Mouse (Mus musculus): ENCODE data around the gene 4931422A03Rik. TPM values are rescaled to one million over a fixed set of nuclear protein-coding genes. Genes with fewer than 3 reads are reported as not detected.

The 4931422A03Rik gene
- polyA plus RNA-seq, 2 experiments: 2.3 TPM; not detected in 1

GRCm38 (mm10) chr2:103977716-103978115 lies 50.4 kb downstream of the 4931422A03Rik start:
- 37% methylated on average over 9 of the region's 9 CpGs for WGBS
- no peak overlapping the region for H3K27ac ChIP-seq (replicated peaks; ENCODE audit: low read depth, low read length)
- DNase-seq (ENCODE audit: low spot score) (no peak), ATAC-seq (ENCODE audit: low FRiP score, low read depth) (no peak)
- H3K9me3 ChIP-seq (ENCODE audit: control insufficient read depth, low read length): no peaks in the 10 kb centered on the region
- H3K27me3 ChIP-seq (ENCODE audit: control insufficient read depth, insufficient read depth, low read length): no peaks in the 10 kb centered on the region
- H3K9ac ChIP-seq (ENCODE audit: low read depth, low read length, severe bottlenecking): no peak overlapping the region
- TF ChIP-seq POLR2A (IDR thresholded peaks at IDR 0.05; ENCODE audit: borderline replicate concordance, extremely low read depth, insufficient read depth, insufficient read length): no peak
- H3K36me3 ChIP-seq (ENCODE audit: control insufficient read depth, insufficient read depth, low read length): no peaks in the 10 kb centered on the region
- no peak overlapping the region for H3K4me3 ChIP-seq (replicated peaks; ENCODE audit: low read length)
- 0 out of 2 replicates have a peak, but pooled peaks cover 2% of the 10 kb centered on the region for H3K4me1 ChIP-seq (ENCODE audit: control insufficient read depth, insufficient read depth, low read length)
- no peak overlapping the region for H3K4me2 ChIP-seq (replicated peaks; ENCODE audit: low read depth, low read length, severe bottlenecking)

- WGBS: 78% methylated on average over 8 of the region's 8 CpGs
- Histone ChIP-seq H3K4me2 (replicated peaks; ENCODE audit: low read depth, low read length, severe bottlenecking) (no peak overlapping the region), H3K9ac (ENCODE audit: low read depth, low read length, severe bottlenecking) (no peak overlapping the region), H3K36me3 (ENCODE audit: control insufficient read depth, insufficient read depth, low read length) (no peaks in the 10 kb centered on the region), H3K9me3 (ENCODE audit: control insufficient read depth, low read length) (no peaks in the 10 kb centered on the region), H3K4me3 (replicated peaks; ENCODE audit: low read length) (no peak overlapping the region), H3K27ac (replicated peaks; ENCODE audit: low read depth, low read length) (no peak overlapping the region), H3K4me1 (ENCODE audit: control insufficient read depth, insufficient read depth, low read length) (0 out of 2 replicates have a peak, but pooled peaks cover 2% of the 10 kb centered on the region), H3K27me3 (ENCODE audit: control insufficient read depth, insufficient read depth, low read length) (no peaks in the 10 kb centered on the region)
- DNase-seq (ENCODE audit: low spot score) (no peak), ATAC-seq (ENCODE audit: low FRiP score, low read depth) (no peak)
- TF ChIP-seq POLR2A (IDR thresholded peaks at IDR 0.05; ENCODE audit: borderline replicate concordance, extremely low read depth, insufficient read depth, insufficient read length): no peak
Observed at GRCm38 (mm10) chr2:103977216-103977615, 50.9 kb downstream of the 4931422A03Rik start.

GRCm38 (mm10) chr2:103975904-103976303 lies 52.3 kb downstream of the 4931422A03Rik start:
- Histone ChIP-seq H3K4me1 (ENCODE audit: control insufficient read depth, insufficient read depth, low read length) (peaks cover 1% of the 10 kb centered on the region; the same call in 1 of the 2 replicates), H3K4me2 (replicated peaks; ENCODE audit: low read depth, low read length, severe bottlenecking) (no peak overlapping the region), H3K9ac (ENCODE audit: low read depth, low read length, severe bottlenecking) (no peak overlapping the region), H3K36me3 (ENCODE audit: control insufficient read depth, insufficient read depth, low read length) (no peaks in the 10 kb centered on the region), H3K9me3 (ENCODE audit: control insufficient read depth, low read length) (no peaks in the 10 kb centered on the region), H3K27ac (replicated peaks; ENCODE audit: low read depth, low read length) (no peak overlapping the region), H3K27me3 (ENCODE audit: control insufficient read depth, insufficient read depth, low read length) (peaks cover 2% of the 10 kb centered on the region; the same call in 1 of the 2 replicates), H3K4me3 (replicated peaks; ENCODE audit: low read length) (no peak overlapping the region)
- DNase-seq (ENCODE audit: low spot score): no peak
- no peak for ATAC-seq (ENCODE audit: low FRiP score, low read depth)
- no peak for TF ChIP-seq POLR2A (IDR thresholded peaks at IDR 0.05; ENCODE audit: borderline replicate concordance, extremely low read depth, insufficient read depth, insufficient read length)
- WGBS: 79% methylated on average over 7 of the region's 7 CpGs

- ATAC-seq (ENCODE audit: low FRiP score, low read depth) (no peak), DNase-seq (ENCODE audit: low spot score) (no peak)
- Histone ChIP-seq H3K4me1 (ENCODE audit: control insufficient read depth, insufficient read depth, low read length) (peaks cover 11% of the 10 kb centered on the region), H3K4me3 (replicated peaks; ENCODE audit: low read length) (no peak overlapping the region), H3K9me3 (ENCODE audit: control insufficient read depth, low read length) (no peaks in the 10 kb centered on the region), H3K9ac (ENCODE audit: low read depth, low read length, severe bottlenecking) (no peak overlapping the region), H3K4me2 (replicated peaks; ENCODE audit: low read depth, low read length, severe bottlenecking) (no peak overlapping the region; the same call in 1 of the 2 replicates), H3K27ac (replicated peaks; ENCODE audit: low read depth, low read length) (no peak overlapping the region), H3K27me3 (ENCODE audit: control insufficient read depth, insufficient read depth, low read length) (peaks cover 15% of the 10 kb centered on the region; the same call in 1 of the 2 replicates), H3K36me3 (ENCODE audit: control insufficient read depth, insufficient read depth, low read length) (no peaks in the 10 kb centered on the region)
- 4% methylated on average over 3 of the region's 3 CpGs for WGBS
- no peak for TF ChIP-seq POLR2A (IDR thresholded peaks at IDR 0.05; ENCODE audit: borderline replicate concordance, extremely low read depth, insufficient read depth, insufficient read length)
Observed at GRCm38 (mm10) chr2:103971838-103972237, 56.3 kb downstream of the 4931422A03Rik start.

GRCm38 (mm10) chr2:103970791-103971649 lies 57.1 kb downstream of the 4931422A03Rik start:
- Histone ChIP-seq H3K9me3 (ENCODE audit: control insufficient read depth, low read length) (no peaks in the 10 kb centered on the region), H3K4me1 (ENCODE audit: control insufficient read depth, insufficient read depth, low read length) (peaks cover 11% of the 10 kb centered on the region), H3K27ac (replicated peaks; ENCODE audit: low read depth, low read length) (no peak overlapping the region), H3K4me2 (replicated peaks; ENCODE audit: low read depth, low read length, severe bottlenecking) (peak overlapping the region; percentile 98), H3K4me3 (replicated peaks; ENCODE audit: low read length) (peak overlapping the region; percentile 76), H3K9ac (ENCODE audit: low read depth, low read length, severe bottlenecking) (peak overlapping the region; percentile 64), H3K27me3 (ENCODE audit: control insufficient read depth, insufficient read depth, low read length) (peaks cover 15% of the 10 kb centered on the region; the same call in 1 of the 2 replicates), H3K36me3 (ENCODE audit: control insufficient read depth, insufficient read depth, low read length) (no peaks in the 10 kb centered on the region)
- ATAC-seq (ENCODE audit: low FRiP score, low read depth): no peak; the same call in 1 of the 2 replicates
- WGBS: 3% methylated on average over 22 of the region's 32 CpGs
- DNase-seq (ENCODE audit: low spot score): no peak
- no peak for TF ChIP-seq POLR2A (IDR thresholded peaks at IDR 0.05; ENCODE audit: borderline replicate concordance, extremely low read depth, insufficient read depth, insufficient read length)
